Mouse (Mus musculus) neural tube, embryonic 11.5 days (tissue): Measurements from ENCODE around the gene Siah3. TPM values are rescaled to one million over a fixed set of nuclear protein-coding genes. Genes with fewer than 3 reads are reported as not detected.
A peak's percentile ranks its signal among the peaks of the same experiment; 100 is the strongest.

Experiments used
- ATAC-seq: fragments of 200-750 bp; cut with Nextera tagmentation; 2 replicates; pipeline ENCODE4 v1.8.0; 2017; ENCODE audit warnings: moderate number of reproducible peaks, mild to moderate bottlenecking, moderate TSS enrichment, moderate library complexity; ENCODE audit not compliant: insufficient read depth, low FRiP score, low TSS enrichment
- DNase-seq: peaks from one replicate; pipeline ENCODE4 v3.0.0-alpha.2; 2015; ENCODE audit warnings: low spot score
- H3K27ac ChIP-seq: fragments of 300-500 bp; sonication (generic); 2 replicates; pipeline ENCODE4 v1.5.1; 2014; ENCODE audit warnings: low read depth, mild to moderate bottlenecking, low read length
- H3K27me3 ChIP-seq: fragments of 300-500 bp; sonication (generic); 2 replicates; pipeline ENCODE4 v1.6.1; 2014; ENCODE audit warnings: mild to moderate bottlenecking, low read length, mixed read lengths; ENCODE audit not compliant: control insufficient read depth, insufficient read depth
- H3K36me3 ChIP-seq: fragments of 300-500 bp; sonication (generic); 2 replicates; pipeline ENCODE4 v1.6.1; 2014; ENCODE audit warnings: mild to moderate bottlenecking, low read length, moderate library complexity, mixed read lengths; ENCODE audit not compliant: control insufficient read depth, insufficient read depth
- H3K4me1 ChIP-seq: fragments of 300-500 bp; sonication (generic); 2 replicates; pipeline ENCODE4 v1.6.1; 2014; ENCODE audit warnings: low read length, mixed read lengths; ENCODE audit not compliant: control insufficient read depth, insufficient read depth
- H3K4me2 ChIP-seq: fragments of 300-500 bp; sonication (generic); 2 replicates; pipeline ENCODE4 v1.6.1; 2014; ENCODE audit warnings: low read depth, mild to moderate bottlenecking, moderate library complexity
- H3K4me3 ChIP-seq: fragments of 300-500 bp; sonication (generic); 2 replicates; pipeline ENCODE4 v1.5.1; 2014; ENCODE audit warnings: low read depth, low read length
- H3K9ac ChIP-seq: fragments of 300-500 bp; sonication (generic); 2 replicates; pipeline ENCODE4 v1.6.1; 2014; ENCODE audit warnings: mild to moderate bottlenecking, low read length
- H3K9me3 ChIP-seq: fragments of 300-500 bp; sonication (generic); 2 replicates; pipeline ENCODE4 v1.6.1; 2016; ENCODE audit warnings: low read length; ENCODE audit not compliant: control insufficient read depth
- WGBS: fragments of 180-500 bp; shearing (Covaris S2); extraction: QIAGEN DNeasy Blood & Tissue Kit; methylation state at CpG from one replicate; pipeline ENCODE4 v1.1.7; 2014; 5-methylcytosine and 5-hydroxymethylcytosine counted together
- polyA plus RNA-seq: library from polyadenylated mRNA; unstranded; fragments of >200 nt; fragmentation: Nextera tagmentation; extraction: Ambion mirVana; gene quantifications from 2 replicates; pipeline ENCODE4 v1.2.1, GENCODE M21; 2014

Gene Siah3
- 4.7 and 6.3 TPM in 2 replicates for polyA plus RNA-seq

GRCm38 (mm10) chr14:75455743-75456421 is at the start of gene Siah3:
Gene Siah3 (plus strand): TSS chr14:75455982.
- H3K27ac ChIP-seq = peak within 1 kb of the TSS; percentile 53
- peak; percentile 56 for DNase-seq
- H3K4me2 ChIP-seq = peak within 1 kb of the TSS; percentile 53
- H3K4me1 ChIP-seq = peaks cover 11% of the 10 kb centered on the region
- no peaks in the 10 kb centered on the region for H3K27me3 ChIP-seq
- H3K9ac ChIP-seq = peak within 1 kb of the TSS; percentile 55
- 20% methylated on average over 18 of the region's 18 CpGs for WGBS
- H3K4me3 ChIP-seq = peak within 1 kb of the TSS; percentile 39
- ATAC-seq = no peak
- H3K9me3 ChIP-seq = no peaks in the 10 kb centered on the region
- H3K36me3 ChIP-seq = no peaks in the 10 kb centered on the region

GRCm38 (mm10) chr14:75409772-75410171 is 46.0 kb upstream of the Siah3 start:
- Histone ChIP-seq H3K9me3 (no peaks in the 10 kb centered on the region), H3K36me3 (no peaks in the 10 kb centered on the region), H3K4me1 (no peaks in the 10 kb centered on the region), H3K9ac (no peak overlapping the region), H3K4me3 (no peak overlapping the region), H3K27me3 (no peaks in the 10 kb centered on the region), H3K4me2 (no peak overlapping the region), H3K27ac (no peak overlapping the region)
- DNase-seq = no peak
- 80% methylated on average over 3 of the region's 3 CpGs for WGBS
- no peak for ATAC-seq

GRCm38 (mm10) chr14:75410392-75410791 is 45.4 kb upstream of the Siah3 start:
- H3K27me3 ChIP-seq = no peaks in the 10 kb centered on the region
- no peak overlapping the region for H3K4me3 ChIP-seq
- H3K4me1 ChIP-seq = no peaks in the 10 kb centered on the region
- H3K27ac ChIP-seq = no peak overlapping the region
- DNase-seq (no peak), ATAC-seq (no peak)
- H3K9ac ChIP-seq = no peak overlapping the region
- WGBS = 84% methylated on average over 4 of the region's 4 CpGs
- H3K36me3 ChIP-seq = no peaks in the 10 kb centered on the region
- H3K9me3 ChIP-seq = no peaks in the 10 kb centered on the region
- H3K4me2 ChIP-seq = no peak overlapping the region

- H3K9ac ChIP-seq = no peak overlapping the region
- H3K4me1 ChIP-seq = no peaks in the 10 kb centered on the region
- H3K9me3 ChIP-seq = no peaks in the 10 kb centered on the region
- DNase-seq (no peak), ATAC-seq (no peak)
- H3K36me3 ChIP-seq = no peaks in the 10 kb centered on the region
- H3K27ac ChIP-seq = no peak overlapping the region
- no peak overlapping the region for H3K4me2 ChIP-seq
- WGBS = 84% methylated on average over 3 of the region's 3 CpGs
- no peak overlapping the region for H3K4me3 ChIP-seq
- H3K27me3 ChIP-seq = no peaks in the 10 kb centered on the region
Measured at GRCm38 (mm10) chr14:75418721-75419120, 37.1 kb upstream of the Siah3 start.

GRCm38 (mm10) chr14:75419876-75420275 is 35.9 kb upstream of the Siah3 start:
- H3K4me1 ChIP-seq = no peaks in the 10 kb centered on the region
- DNase-seq (peak; percentile 3), ATAC-seq (no peak)
- H3K9me3 ChIP-seq = no peaks in the 10 kb centered on the region
- no peak overlapping the region for H3K27ac ChIP-seq
- WGBS = 93% methylated on average over 7 of the region's 7 CpGs
- H3K27me3 ChIP-seq = no peaks in the 10 kb centered on the region
- H3K9ac ChIP-seq = no peak overlapping the region
- no peaks in the 10 kb centered on the region for H3K36me3 ChIP-seq
- no peak overlapping the region for H3K4me2 ChIP-seq
- no peak overlapping the region for H3K4me3 ChIP-seq

- H3K4me2 ChIP-seq = no peak overlapping the region
- no peaks in the 10 kb centered on the region for H3K27me3 ChIP-seq
- H3K4me3 ChIP-seq = no peak overlapping the region
- ATAC-seq = no peak
- H3K9ac ChIP-seq = no peak overlapping the region
- H3K36me3 ChIP-seq = no peaks in the 10 kb centered on the region
- peak; percentile 1 for DNase-seq
- no peak overlapping the region for H3K27ac ChIP-seq
- WGBS = 65% methylated on average over 6 of the region's 6 CpGs
- H3K9me3 ChIP-seq = no peaks in the 10 kb centered on the region
- no peaks in the 10 kb centered on the region for H3K4me1 ChIP-seq
Measured at GRCm38 (mm10) chr14:75420811-75421210, 35.0 kb upstream of the Siah3 start.

GRCm38 (mm10) chr14:75431173-75431786 is 24.5 kb upstream of the Siah3 start:
- Histone ChIP-seq H3K36me3 (no peaks in the 10 kb centered on the region), H3K9ac (no peak overlapping the region), H3K4me1 (no peaks in the 10 kb centered on the region), H3K4me3 (no peak overlapping the region), H3K9me3 (no peaks in the 10 kb centered on the region), H3K27me3 (no peaks in the 10 kb centered on the region), H3K4me2 (no peak overlapping the region), H3K27ac (no peak overlapping the region)
- DNase-seq (no peak), ATAC-seq (no peak)
- 97% methylated on average over 7 of the region's 8 CpGs for WGBS

- Histone ChIP-seq H3K27ac (no peak overlapping the region), H3K27me3 (no peaks in the 10 kb centered on the region), H3K4me3 (no peak overlapping the region), H3K9me3 (no peaks in the 10 kb centered on the region), H3K36me3 (no peaks in the 10 kb centered on the region), H3K4me2 (no peak overlapping the region), H3K9ac (no peak overlapping the region), H3K4me1 (no peaks in the 10 kb centered on the region)
- 74% methylated on average over 10 of the region's 10 CpGs for WGBS
- DNase-seq (no peak), ATAC-seq (no peak)
Measured at GRCm38 (mm10) chr14:75432850-75433249, 22.9 kb upstream of the Siah3 start.

GRCm38 (mm10) chr14:75434576-75434975 is 21.2 kb upstream of the Siah3 start:
- 86% methylated on average over 10 of the region's 10 CpGs for WGBS
- no peak for DNase-seq

More at GRCm38 (mm10) chr14:75434576-75434975, 21.2 kb upstream of the Siah3 start:
- no peak overlapping the region for H3K27ac ChIP-seq
- no peaks in the 10 kb centered on the region for H3K27me3 ChIP-seq
- H3K4me2 ChIP-seq = no peak overlapping the region
- no peaks in the 10 kb centered on the region for H3K4me1 ChIP-seq
- ATAC-seq = no peak
- no peaks in the 10 kb centered on the region for H3K9me3 ChIP-seq
- no peaks in the 10 kb centered on the region for H3K36me3 ChIP-seq
- H3K4me3 ChIP-seq = no peak overlapping the region
- H3K9ac ChIP-seq = no peak overlapping the region
